ENCODE assay signal across 8 mouse cellular contexts in genomic region chr6:148945509-148946408, GRCm38 (mm10). TPM values are rescaled to one million over a fixed set of nuclear protein-coding genes. Genes with fewer than 3 reads are reported as not detected.
DNase-seq lines count a peak whose midpoint lies in the region; ATAC-seq lines count a peak whose summit lies in the region.

No protein-coding gene starts in this region.

- H3K9me3 ChIP-seq in embryonic facial prominence, embryonic 11.5 days (replicated peaks; ENCODE audit: control insufficient read depth, low read length), result no peaks in the 10 kb centered on the region
- no peaks in the 10 kb centered on the region for H3K9me3 ChIP-seq in kidney, embryonic 15.5 days (replicated peaks)
- H3K9me3 ChIP-seq in liver, embryonic 16.5 days (replicated peaks; ENCODE audit: control insufficient read depth, low read length), result no peaks in the 10 kb centered on the region
- H3K9me3 ChIP-seq in neural tube, embryonic 11.5 days (ENCODE audit: control insufficient read depth, low read length), result no peaks in the 10 kb centered on the region

- H3K4me2 ChIP-seq in embryonic facial prominence, embryonic 11.5 days (ENCODE audit: low read depth, low read length), result peak overlapping the region; percentile 63
- peak overlapping the region; percentile 79 for H3K4me2 ChIP-seq in kidney, embryonic 15.5 days
- peak overlapping the region; percentile 98 for H3K4me2 ChIP-seq in liver, embryonic 16.5 days (ENCODE audit: low read depth, low read length)
- peak overlapping the region; percentile 62 for H3K4me2 ChIP-seq in neural tube, embryonic 11.5 days (ENCODE audit: low read depth)

- peak overlapping the region; percentile 93 for H3K27ac ChIP-seq in embryonic facial prominence, embryonic 11.5 days (replicated peaks; ENCODE audit: low read depth, low read length)
- H3K27ac ChIP-seq in kidney, embryonic 15.5 days, result peak overlapping the region; percentile 97
- peak overlapping the region; percentile 84 for H3K27ac ChIP-seq in liver, embryonic 16.5 days (ENCODE audit: low read length)
- peak overlapping the region; percentile 91 for H3K27ac ChIP-seq in neural tube, embryonic 11.5 days (ENCODE audit: low read depth, low read length)

- H3K36me3 ChIP-seq in embryonic facial prominence, embryonic 11.5 days (replicated peaks; ENCODE audit: control insufficient read depth, insufficient read depth, low read depth, low read length), result no peaks in the 10 kb centered on the region; the same call in 1 of the 2 replicates
- H3K36me3 ChIP-seq in kidney, embryonic 15.5 days, result 0 out of 2 replicates have a peak, but pooled peaks cover 5% of the 10 kb centered on the region
- H3K36me3 ChIP-seq in liver, embryonic 16.5 days (ENCODE audit: control insufficient read depth, insufficient read depth), result no peaks in the 10 kb centered on the region
- H3K36me3 ChIP-seq in neural tube, embryonic 11.5 days (ENCODE audit: control insufficient read depth, insufficient read depth, low read length), result no peaks in the 10 kb centered on the region

- peak overlapping the region; percentile 97 for H3K4me3 ChIP-seq in embryonic facial prominence, embryonic 11.5 days (ENCODE audit: low read depth, low read length)
- peak overlapping the region; percentile 80 for H3K4me3 ChIP-seq in kidney, embryonic 15.5 days (replicated peaks)
- peak overlapping the region; percentile 89 for H3K4me3 ChIP-seq in liver, embryonic 16.5 days (ENCODE audit: low read depth, low read length)
- peak overlapping the region; percentile 97 for H3K4me3 ChIP-seq in neural tube, embryonic 11.5 days (ENCODE audit: low read depth, low read length)

- peak; percentile 77; the same call in 1 of the 2 replicates for ATAC-seq in embryonic facial prominence, embryonic 11.5 days (replicated peaks; ENCODE audit: insufficient number of reproducible peaks, low FRiP score, low TSS enrichment, low read depth)
- ATAC-seq in kidney, embryonic 15.5 days (replicated peaks; ENCODE audit: low FRiP score), result peak; percentile 22
- peak; percentile 5; the same call in 1 of the 2 replicates for ATAC-seq in liver, embryonic 16.5 days (ENCODE audit: low read depth)
- peak; percentile 32 for ATAC-seq in neural tube, embryonic 11.5 days (ENCODE audit: insufficient read depth, low FRiP score, low TSS enrichment)

- under 1% methylated on average over 72 of the region's 75 CpGs for WGBS in embryonic facial prominence, embryonic 11.5 days
- under 1% methylated on average over 75 of the region's 75 CpGs for WGBS in kidney, embryonic 15.5 days
- WGBS in liver, embryonic 16.5 days (ENCODE audit: insufficient replicate concordance), result under 1% methylated on average over 72 of the region's 75 CpGs
- WGBS in neural tube, embryonic 11.5 days, result under 1% methylated on average over 72 of the region's 75 CpGs

- H3K27me3 ChIP-seq in embryonic facial prominence, embryonic 11.5 days (ENCODE audit: control insufficient read depth, insufficient read depth, low read length), result no peaks in the 10 kb centered on the region
- no peaks in the 10 kb centered on the region for H3K27me3 ChIP-seq in kidney, embryonic 15.5 days
- H3K27me3 ChIP-seq in liver, embryonic 16.5 days (ENCODE audit: control insufficient read depth, insufficient read depth, low read depth, low read length), result no peaks in the 10 kb centered on the region
- H3K27me3 ChIP-seq in neural tube, embryonic 11.5 days (ENCODE audit: control insufficient read depth, insufficient read depth, low read length), result no peaks in the 10 kb centered on the region

- DNase-seq in 416B (ENCODE audit: low read depth), result peak; percentile 82
- peak; percentile 23 for DNase-seq in adrenal gland, adult 8-10 months
- DNase-seq in embryonic facial prominence, embryonic 11.5 days (ENCODE audit: low spot score), result peak; percentile 61
- DNase-seq in heart, adult 8-10 months (ENCODE audit: low spot score), result peak; percentile 10
- DNase-seq in neural tube, embryonic 11.5 days (ENCODE audit: low spot score), result peak; percentile 74
- DNase-seq in testis, postnatal 10 days (ENCODE audit: low spot score), result peak; percentile 66

- H3K4me1 ChIP-seq in embryonic facial prominence, embryonic 11.5 days (ENCODE audit: control insufficient read depth, insufficient read depth, low read length), result no peaks in the 10 kb centered on the region
- peaks cover 31% of the 10 kb centered on the region for H3K4me1 ChIP-seq in kidney, embryonic 15.5 days
- H3K4me1 ChIP-seq in liver, embryonic 16.5 days (ENCODE audit: control insufficient read depth, low read depth, low read length), result peaks cover 16% of the 10 kb centered on the region
- H3K4me1 ChIP-seq in neural tube, embryonic 11.5 days (ENCODE audit: control insufficient read depth, insufficient read depth, low read length), result peaks cover 11% of the 10 kb centered on the region; the same call in 1 of the 2 replicates

- peak overlapping the region; percentile 100 for H3K9ac ChIP-seq in embryonic facial prominence, embryonic 11.5 days (replicated peaks; ENCODE audit: low read length)
- peak overlapping the region; percentile 80 for H3K9ac ChIP-seq in kidney, embryonic 15.5 days
- H3K9ac ChIP-seq in liver, embryonic 16.5 days (ENCODE audit: low read depth, low read length), result peak overlapping the region; percentile 92
- peak overlapping the region; percentile 99 for H3K9ac ChIP-seq in neural tube, embryonic 11.5 days (ENCODE audit: low read length)

RNA-seq across cellular contexts. Expression of gene Sinhcaf, which starts 0.5 kb away (rescaled TPM):
- total RNA-seq in adrenal gland, adult 8-10 months (2022), result 10 to 100 TPM; 15.5 to 50.0 (median 31.4) TPM
- 254 and 263 TPM in 2 replicates for polyA plus RNA-seq in embryonic facial prominence, embryonic 11.5 days (2014; fragmentation: Nextera tagmentation; extraction: Ambion mirVana)
- total RNA-seq in heart, adult 8-10 months (2022), result 1 to 10 TPM; 2.7 to 4.9 (median 4.2) TPM
- polyA plus RNA-seq in kidney, embryonic 15.5 days (2015; fragmentation: Nextera tagmentation; extraction: Ambion mirVana), result 144 and 158 TPM in 2 replicates
- 11.8 and 12.7 TPM in 2 replicates for polyA plus RNA-seq in liver, embryonic 16.5 days (2015; fragmentation: Nextera tagmentation; extraction: Ambion mirVana)
- 258 and 270 TPM in 2 replicates for polyA plus RNA-seq in neural tube, embryonic 11.5 days (2014; fragmentation: Nextera tagmentation; extraction: Ambion mirVana)

RNA-seq across cellular contexts. Expression of gene Caprin2, which starts 49.7 kb away (rescaled TPM):
- total RNA-seq in adrenal gland, adult 8-10 months (2022), result 10 to 100 TPM; 14.3 to 23.6 (median 16.8) TPM
- polyA plus RNA-seq in embryonic facial prominence, embryonic 11.5 days (2014; fragmentation: Nextera tagmentation; extraction: Ambion mirVana), result 12.8 and 13.9 TPM in 2 replicates
- total RNA-seq in heart, adult 8-10 months (2022), result 1 to 10 TPM; 3.7 to 5.9 (median 4.2) TPM
- polyA plus RNA-seq in kidney, embryonic 15.5 days (2015; fragmentation: Nextera tagmentation; extraction: Ambion mirVana), result 17.1 and 19.5 TPM in 2 replicates
- polyA plus RNA-seq in liver, embryonic 16.5 days (2015; fragmentation: Nextera tagmentation; extraction: Ambion mirVana), result 3.9 and 4.1 TPM in 2 replicates
- polyA plus RNA-seq in neural tube, embryonic 11.5 days (2014; fragmentation: Nextera tagmentation; extraction: Ambion mirVana), result 8.6 and 11.9 TPM in 2 replicates

Comparison
In these comparisons a context has a peak if more than half of its experiments do, and no peak if none do; other contexts are left out.
1. Peak in every context shown above with its lines: DNase-seq, ATAC-seq, H3K4me3 ChIP-seq and H3K27ac ChIP-seq.
2. DNase-seq: peak in every context shown above with its lines; median percentile 82 in 416B; 74 in neural tube, embryonic 11.5 days; 66 in testis, postnatal 10 days; 61 in embryonic facial prominence, embryonic 11.5 days; 23 in adrenal gland, adult 8-10 months; 10 in heart, adult 8-10 months.
3. ATAC-seq: peak in every context shown above with its lines; median percentile 77 in embryonic facial prominence, embryonic 11.5 days; 32 in neural tube, embryonic 11.5 days; 22 in kidney, embryonic 15.5 days; 5 in liver, embryonic 16.5 days.
4. RNA of gene Sinhcaf, which starts 0.5 kb away (polyA plus RNA-seq): 258 to 270 TPM in neural tube, embryonic 11.5 days, 254 to 263 TPM in embryonic facial prominence, embryonic 11.5 days and 144 to 158 TPM in kidney, embryonic 15.5 days; 11.8 to 12.7 TPM in liver, embryonic 16.5 days; every median in the first group is over 10 times any median in the second.